Mouse (Mus musculus): ENCODE results near the gene Atp1b1.

Gene Atp1b1

DNA sequence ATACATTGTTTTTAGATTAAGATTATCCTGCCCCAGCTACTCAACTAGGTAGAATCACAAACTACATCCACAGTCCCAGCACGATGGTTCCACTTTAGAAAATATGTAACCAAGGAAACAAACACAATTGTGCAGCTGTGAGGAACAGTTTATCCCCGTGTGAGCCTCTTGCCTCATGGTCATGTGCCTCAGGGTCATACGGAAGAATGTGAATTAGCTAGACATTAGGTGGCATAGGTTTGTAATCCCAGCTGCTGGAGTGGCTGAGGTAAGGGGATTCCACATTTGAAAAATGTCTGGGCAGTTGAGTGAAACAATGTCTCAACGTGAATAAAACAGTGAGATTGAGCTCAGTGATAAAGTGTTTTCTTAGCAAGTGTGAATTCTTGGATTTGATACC lies 60.5 kb downstream of the Atp1b1 start:
- no peak for DNase-seq (ENCODE audit: extremely low read depth, low read depth, low spot score)

DNA sequence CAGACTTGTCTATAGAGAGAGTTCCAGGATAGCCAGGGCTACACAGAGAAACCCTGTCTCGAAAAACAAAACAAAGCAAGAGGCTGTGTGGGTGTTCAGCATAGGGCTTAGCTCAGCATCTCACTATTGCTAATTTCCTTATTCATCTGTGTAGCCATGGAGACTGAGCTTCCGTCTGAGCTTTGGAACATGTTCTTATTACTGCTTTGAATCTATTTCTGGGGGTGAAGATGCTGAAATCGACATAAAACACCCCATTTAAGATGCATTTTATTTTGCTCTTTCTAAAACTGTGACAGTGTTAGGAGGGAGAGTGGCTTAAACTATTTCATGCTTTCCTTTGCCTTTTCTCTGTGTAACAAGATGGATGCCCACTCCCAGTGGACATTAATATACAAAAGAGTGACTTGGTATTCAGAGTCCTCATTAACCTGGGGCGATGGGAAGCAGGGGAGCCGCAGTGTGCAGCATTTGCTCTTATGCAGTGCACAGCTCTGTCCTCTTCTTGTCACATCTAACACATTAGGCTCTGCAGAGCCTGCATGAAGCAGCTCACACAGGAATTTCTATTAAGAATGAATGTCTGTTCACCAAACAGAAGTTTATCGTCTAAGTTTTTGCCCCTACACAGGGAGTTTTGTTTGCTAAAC lies 62.9 kb downstream of the Atp1b1 start:
- DNase-seq (ENCODE audit: extremely low read depth, low read depth, low spot score): no peak

DNA sequence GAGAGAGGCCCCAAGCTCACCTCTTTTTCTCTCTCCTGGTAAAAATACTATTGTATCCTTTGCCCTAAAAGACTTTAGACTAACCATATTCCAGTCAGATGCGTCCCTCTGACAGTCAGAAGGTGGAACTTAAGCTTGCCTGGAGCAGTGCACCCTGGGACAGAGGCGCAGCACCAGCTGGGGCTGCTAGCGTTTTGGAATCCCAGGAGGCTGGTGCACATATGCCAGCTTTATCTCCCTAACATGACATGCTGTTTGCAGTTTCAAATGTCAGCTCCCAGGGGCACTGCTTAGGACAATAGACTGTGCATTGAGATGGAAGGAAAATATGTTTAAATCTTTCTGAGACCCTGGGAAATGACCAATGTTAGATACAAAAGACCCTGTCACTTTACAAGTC lies 66.0 kb downstream of the Atp1b1 start:
- no peak for DNase-seq (ENCODE audit: extremely low read depth, low read depth, low spot score)

DNA sequence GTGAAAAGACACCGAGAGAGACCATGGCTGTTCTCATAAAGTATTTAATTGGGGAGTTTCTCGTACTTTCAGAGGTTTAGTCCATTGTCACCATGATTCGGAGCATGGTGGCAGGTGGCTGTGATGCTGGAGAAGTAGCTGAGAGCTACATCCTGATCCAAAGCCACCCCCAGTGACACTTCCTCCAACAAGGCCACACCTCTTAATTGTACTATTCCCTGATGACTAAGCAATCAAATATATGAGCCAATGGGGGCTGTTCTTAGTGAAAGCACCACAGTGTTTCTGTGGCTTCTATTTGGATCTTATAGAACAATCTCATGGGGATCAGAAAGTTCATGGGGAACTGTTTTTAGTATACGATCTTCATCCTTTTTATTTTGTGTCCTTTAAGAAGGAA lies 68.4 kb downstream of the Atp1b1 start:
- no peak for DNase-seq (ENCODE audit: extremely low read depth, low read depth, low spot score)
